Mouse (Mus musculus) lung, embryonic 14.5 days (tissue): ENCODE data around the gene Cryba1. TPM values are rescaled to one million over a fixed set of nuclear protein-coding genes. Genes with fewer than 3 reads are reported as not detected.

Experiments
- ATAC-seq: fragments of 200-750 bp; cut with Nextera tagmentation; 2 replicates; pipeline ENCODE4 v1.8.0; 2017; ENCODE audit warnings: mild to moderate bottlenecking, moderate TSS enrichment, moderate library complexity; ENCODE audit not compliant: insufficient read depth
- DNase-seq: peaks from one replicate; pipeline ENCODE4 v3.0.0-alpha.2; 2015
- H3K27ac ChIP-seq: fragments of 300-500 bp; sonication (generic); 2 replicates; pipeline ENCODE4 v1.5.1; 2014; ENCODE audit warnings: low read depth, mild to moderate bottlenecking, moderate library complexity
- H3K27me3 ChIP-seq: fragments of 300-500 bp; sonication (generic); 2 replicates; pipeline ENCODE4 v1.6.1; 2014; ENCODE audit warnings: low read length, control low read depth; ENCODE audit not compliant: insufficient read depth
- H3K36me3 ChIP-seq: fragments of 300-500 bp; sonication (generic); 2 replicates; pipeline ENCODE4 v1.6.1; 2014; ENCODE audit warnings: control low read depth; ENCODE audit not compliant: insufficient read depth
- H3K4me1 ChIP-seq: fragments of 300-500 bp; sonication (generic); 2 replicates; pipeline ENCODE4 v1.6.1; 2014; ENCODE audit warnings: antibody characterized with exemption, control low read depth; ENCODE audit not compliant: insufficient read depth
- H3K4me2 ChIP-seq: fragments of 300-500 bp; sonication (generic); 2 replicates; pipeline ENCODE4 v1.6.1; 2014; ENCODE audit warnings: mild to moderate bottlenecking
- H3K4me3 ChIP-seq: fragments of 300-500 bp; sonication (generic); 2 replicates; pipeline ENCODE4 v1.5.1; 2014; ENCODE audit warnings: low read depth, low read length
- H3K9ac ChIP-seq: fragments of 300-500 bp; sonication (generic); 2 replicates; pipeline ENCODE4 v1.6.1; 2014
- H3K9me3 ChIP-seq: fragments of 300-500 bp; sonication (generic); 2 replicates; pipeline ENCODE4 v1.6.1; 2016; ENCODE audit warnings: low read depth, low read length, control low read depth
- CTCF ChIP-seq: IDR thresholded peaks from 2 replicates; pipeline ENCODE4 v1.5.1; 2016; ENCODE audit warnings: antibody characterized with exemption, low read depth
- WGBS: fragments of 180-500 bp; shearing (Covaris S2); extraction: QIAGEN DNeasy Blood & Tissue Kit; methylation state at CpG from one replicate; pipeline ENCODE4 v1.1.7; 2014; 5-methylcytosine and 5-hydroxymethylcytosine counted together
- polyA plus RNA-seq: library from polyadenylated mRNA; unstranded; fragments of >200 nt; fragmentation: Nextera tagmentation; extraction: Ambion mirVana; gene quantifications from 2 replicates; pipeline ENCODE4 v1.2.1, GENCODE M21; 2014

The Cryba1 gene
- polyA plus RNA-seq, 1 experiment from 2014 or later = not detected

- Histone ChIP-seq H3K27me3 (no peaks in the 10 kb centered on the region), H3K36me3 (no peaks in the 10 kb centered on the region), H3K9ac (peak overlapping the region; percentile 93; the same call in 1 of the 2 replicates), H3K27ac (peak overlapping the region; percentile 87), H3K4me2 (peak overlapping the region; percentile 91), H3K4me3 (peak overlapping the region; percentile 90), H3K4me1 (peaks cover 23% of the 10 kb centered on the region; the same call in 1 of the 2 replicates), H3K9me3 (no peaks in the 10 kb centered on the region)
- DNase-seq (peak; percentile 57), ATAC-seq (0 out of 2 replicates have a peak, but pooled peaks have one; percentile 8)
- 51% methylated on average over 9 of the region's 9 CpGs for WGBS
- TF ChIP-seq CTCF = no peak
Observed at GRCm38 (mm10) chr11:77764694-77765458, 39.8 kb upstream of the Cryba1 start.

GRCm38 (mm10) chr11:77763673-77764340 lies 38.7 kb upstream of the Cryba1 start:
- Histone ChIP-seq H3K27ac (peak overlapping the region; percentile 87), H3K9me3 (no peaks in the 10 kb centered on the region), H3K4me1 (peaks cover 23% of the 10 kb centered on the region; the same call in 1 of the 2 replicates), H3K4me2 (peak overlapping the region; percentile 91), H3K9ac (peak overlapping the region; percentile 93), H3K4me3 (peak overlapping the region; percentile 90), H3K36me3 (no peaks in the 10 kb centered on the region), H3K27me3 (no peaks in the 10 kb centered on the region)
- TF ChIP-seq CTCF = no peak; the same call in 1 of the 2 replicates
- 4% methylated on average over 26 of the region's 26 CpGs for WGBS
- DNase-seq (peak; percentile 62), ATAC-seq (peak; percentile 46)

DNA sequence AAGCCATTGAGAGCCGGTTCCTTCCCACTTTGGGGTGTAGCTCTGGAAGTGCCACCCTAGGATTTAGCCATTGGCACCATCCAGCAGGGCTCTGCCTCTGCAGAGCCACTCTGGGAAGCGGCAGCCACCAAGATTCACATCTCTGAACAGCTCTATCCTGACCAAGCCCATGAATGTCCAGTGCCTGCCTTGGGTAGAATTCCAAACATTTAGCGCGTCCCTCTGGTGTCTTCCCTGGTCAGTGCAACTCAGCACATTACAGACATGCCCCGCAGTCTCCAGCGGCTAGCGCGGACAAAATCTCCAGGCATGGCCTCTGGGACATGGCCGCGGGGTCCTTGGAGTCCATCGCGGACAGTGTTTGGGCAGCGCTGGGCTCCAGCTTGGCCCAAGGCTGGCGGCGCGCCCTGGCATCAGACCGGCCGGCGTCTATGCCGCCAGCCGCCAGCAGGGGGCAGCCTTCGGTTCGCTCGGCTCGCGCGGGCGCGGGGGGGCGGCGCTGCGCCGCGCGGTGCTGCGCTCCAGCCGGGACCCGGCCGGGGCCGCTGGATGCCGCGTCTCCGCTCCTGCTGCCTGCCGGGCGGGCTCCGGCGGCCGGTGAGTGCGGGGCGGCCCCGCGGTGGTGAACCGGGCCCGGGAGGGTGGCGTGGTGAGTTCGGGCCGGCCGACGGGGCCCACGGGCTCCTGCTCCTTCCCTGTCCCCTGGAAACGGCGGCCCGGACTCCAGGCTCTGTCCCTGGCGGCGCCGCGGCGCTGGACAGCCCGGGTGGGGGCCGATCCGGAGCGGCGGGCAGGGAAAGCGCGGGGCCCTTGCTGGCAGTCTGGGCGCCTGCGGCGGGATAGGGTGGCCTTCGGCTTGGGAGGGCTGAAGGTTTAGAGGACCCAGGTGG lies 37.9 kb upstream of the Cryba1 start, which contains the start of gene Myo18a:
Gene Myo18a, plus strand, starts transcription at position 464 of the 890 bp plus-strand sequence.
- Histone ChIP-seq H3K4me1 (peaks cover 23% of the 10 kb centered on the region; the same call in 1 of the 2 replicates), H3K36me3 (no peaks in the 10 kb centered on the region), H3K27me3 (no peaks in the 10 kb centered on the region), H3K9ac (peak within 1 kb of the TSS; percentile 93), H3K4me3 (peak within 1 kb of the TSS; percentile 90), H3K4me2 (peak within 1 kb of the TSS; percentile 91), H3K9me3 (no peaks in the 10 kb centered on the region), H3K27ac (peak within 1 kb of the TSS; percentile 87)
- peak; percentile 53 for TF ChIP-seq CTCF
- ATAC-seq (peak; percentile 81), DNase-seq (peak; percentile 95)
- WGBS = 1% methylated on average over 75 of the region's 79 CpGs

GRCm38 (mm10) chr11:77760031-77760430 lies 34.9 kb upstream of the Cryba1 start:
- H3K9me3 ChIP-seq = no peaks in the 10 kb centered on the region
- TF ChIP-seq CTCF = no peak
- no peaks in the 10 kb centered on the region for H3K27me3 ChIP-seq
- H3K4me3 ChIP-seq = no peak overlapping the region
- DNase-seq = no peak
- H3K27ac ChIP-seq = no peak overlapping the region
- no peak overlapping the region for H3K9ac ChIP-seq
- H3K36me3 ChIP-seq = no peaks in the 10 kb centered on the region
- H3K4me1 ChIP-seq = peaks cover 15% of the 10 kb centered on the region; the same call in 1 of the 2 replicates
- 77% methylated on average over 4 of the region's 4 CpGs for WGBS
- no peak overlapping the region for H3K4me2 ChIP-seq
- ATAC-seq = no peak

DNA sequence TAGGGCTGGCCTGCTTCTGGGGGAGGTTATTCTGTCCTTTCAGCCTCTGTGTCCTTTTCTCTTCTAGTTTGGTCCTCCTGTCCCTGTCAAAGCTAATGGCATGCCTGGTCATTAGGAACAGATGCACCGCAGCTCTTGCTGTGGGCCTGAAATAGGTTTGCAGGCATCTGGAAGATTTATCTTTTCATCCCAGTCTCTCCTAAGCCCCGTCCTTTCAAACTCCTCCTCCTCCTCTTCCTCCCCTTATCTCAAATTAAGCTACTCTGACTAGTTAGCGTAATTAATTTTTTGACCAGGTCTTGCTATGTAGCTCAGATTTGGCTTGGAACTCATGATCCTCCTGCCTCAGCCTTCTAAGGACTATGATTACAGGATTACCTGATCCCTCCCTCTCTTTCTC lies 28.4 kb upstream of the Cryba1 start:
- Histone ChIP-seq H3K4me1 (no peaks in the 10 kb centered on the region), H3K9ac (no peak overlapping the region), H3K4me2 (no peak overlapping the region), H3K27me3 (no peaks in the 10 kb centered on the region), H3K36me3 (no peaks in the 10 kb centered on the region), H3K9me3 (no peaks in the 10 kb centered on the region), H3K4me3 (no peak overlapping the region), H3K27ac (no peak overlapping the region)
- no peak for TF ChIP-seq CTCF
- no peak for ATAC-seq
- 67% methylated on average over 3 of the region's 3 CpGs for WGBS
- DNase-seq = no peak

DNA sequence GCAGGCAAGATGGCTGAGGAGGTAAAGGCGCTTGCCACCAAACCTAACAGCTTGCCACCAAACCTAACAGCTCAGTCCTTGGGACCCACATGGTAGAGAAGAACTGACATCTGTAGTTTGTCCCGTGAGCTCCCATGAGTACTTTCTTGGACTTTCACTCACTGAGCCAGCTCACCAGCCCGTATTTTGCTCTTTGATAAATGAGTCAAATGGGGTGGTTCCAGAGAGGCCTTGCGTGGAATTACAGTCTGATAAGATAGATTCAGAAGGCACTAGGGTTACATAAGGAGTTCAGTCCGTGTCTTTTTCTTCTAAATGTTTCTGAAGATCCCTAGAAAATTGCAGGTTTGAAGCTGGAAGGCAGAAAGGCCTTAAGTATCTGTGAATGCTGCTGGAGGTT lies 27.4 kb upstream of the Cryba1 start:
- Histone ChIP-seq H3K4me2 (no peak overlapping the region), H3K27me3 (no peaks in the 10 kb centered on the region), H3K4me1 (no peaks in the 10 kb centered on the region), H3K4me3 (no peak overlapping the region), H3K9me3 (no peaks in the 10 kb centered on the region), H3K27ac (no peak overlapping the region), H3K36me3 (no peaks in the 10 kb centered on the region), H3K9ac (no peak overlapping the region)
- 61% methylated on average over 5 of the region's 5 CpGs for WGBS
- no peak for TF ChIP-seq CTCF
- DNase-seq (no peak), ATAC-seq (no peak)
